Mouse (Mus musculus): Measurements from ENCODE around the gene Arhgap21.

Gene Arhgap21

DNA sequence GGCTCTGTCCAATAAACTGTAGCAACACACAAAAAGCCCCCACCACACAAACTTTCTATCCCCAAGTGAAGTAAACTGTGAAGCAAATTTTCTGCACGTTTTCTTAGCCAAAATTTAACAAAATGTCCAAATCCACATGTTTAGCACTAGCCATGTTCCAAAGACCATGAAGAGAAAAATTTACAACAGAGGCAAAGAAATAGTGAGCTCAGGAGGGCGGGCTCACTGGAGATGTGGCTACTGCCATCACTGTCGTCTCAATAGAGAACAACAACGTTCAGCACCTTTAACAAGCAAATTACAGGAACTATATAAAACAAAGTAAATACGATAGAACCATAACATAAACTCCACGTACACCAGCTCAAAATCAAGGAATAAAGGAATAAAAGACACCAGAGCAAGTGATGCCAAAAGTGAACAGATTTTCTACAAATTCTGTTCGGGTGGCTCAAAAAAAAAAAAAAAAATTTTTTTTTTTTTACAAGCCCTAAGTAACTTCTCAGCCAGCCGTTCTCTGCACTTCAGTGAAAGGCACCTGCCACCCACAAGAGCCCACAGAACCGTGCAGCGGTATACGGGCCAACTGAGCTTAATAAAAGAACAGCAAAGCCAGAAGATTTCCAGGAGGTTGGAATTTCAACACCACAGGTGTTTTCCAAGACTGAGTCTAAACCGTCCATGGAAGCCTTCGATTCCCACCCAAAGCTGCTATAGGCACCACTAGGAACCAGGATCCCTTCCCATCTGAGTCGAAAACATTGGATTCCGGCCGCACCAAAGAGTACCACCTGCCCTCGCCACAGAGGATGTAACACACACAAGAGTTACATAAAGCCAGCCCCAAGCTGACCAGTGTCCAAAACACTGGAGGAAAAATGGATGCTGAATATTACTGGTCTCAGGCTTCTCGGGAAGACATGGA, 2.2 kb downstream of the Arhgap21 start:
- DNase-seq: peak; percentile 83

DNA sequence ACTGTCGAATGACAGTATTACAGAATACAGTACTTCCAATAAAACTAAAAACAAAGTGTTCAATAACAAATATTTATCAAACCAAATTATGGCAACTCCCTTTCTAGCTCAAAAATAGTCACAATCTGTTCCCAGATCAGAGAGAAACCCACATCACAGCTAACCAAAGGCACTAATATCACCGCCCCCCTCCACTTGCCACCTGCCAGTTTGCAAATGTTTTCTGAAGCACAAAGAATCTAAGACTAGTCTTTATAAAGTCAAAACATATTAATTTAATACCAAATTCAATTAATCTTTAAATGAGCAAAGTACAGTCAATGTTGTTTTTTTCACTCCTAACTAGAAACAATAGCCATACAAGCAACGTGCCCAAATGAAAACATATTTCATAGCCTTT, 3.3 kb downstream of the Arhgap21 start:
- no peak for DNase-seq

DNA sequence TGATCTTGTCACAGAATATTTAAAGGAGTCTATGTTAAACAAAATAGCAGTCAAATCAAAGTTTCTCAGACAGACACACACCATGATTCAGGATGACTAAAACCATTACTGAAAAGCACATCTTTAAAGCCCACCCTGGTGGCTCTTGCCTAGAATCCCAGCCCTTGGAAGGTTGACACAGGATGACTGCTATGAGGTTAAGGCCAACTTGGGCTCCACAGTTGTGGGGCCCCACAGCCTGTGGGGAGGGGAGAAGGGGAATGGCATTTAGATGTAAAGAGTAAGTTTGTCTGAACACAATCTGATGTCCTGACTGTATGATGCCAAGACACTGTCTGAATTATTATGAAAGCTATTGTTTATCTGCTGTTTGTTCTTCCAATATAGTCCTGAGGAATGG, 4.2 kb downstream of the Arhgap21 start:
- DNase-seq: no peak

GRCm38 (mm10) chr2:20963226-20963805, 5.4 kb downstream of the Arhgap21 start:
- DNase-seq: peak; percentile 55

- peak; percentile 97 for DNase-seq
These were observed 6.4 kb downstream of the Arhgap21 start for GRCm38 (mm10) chr2:20962284-20962683.

DNA sequence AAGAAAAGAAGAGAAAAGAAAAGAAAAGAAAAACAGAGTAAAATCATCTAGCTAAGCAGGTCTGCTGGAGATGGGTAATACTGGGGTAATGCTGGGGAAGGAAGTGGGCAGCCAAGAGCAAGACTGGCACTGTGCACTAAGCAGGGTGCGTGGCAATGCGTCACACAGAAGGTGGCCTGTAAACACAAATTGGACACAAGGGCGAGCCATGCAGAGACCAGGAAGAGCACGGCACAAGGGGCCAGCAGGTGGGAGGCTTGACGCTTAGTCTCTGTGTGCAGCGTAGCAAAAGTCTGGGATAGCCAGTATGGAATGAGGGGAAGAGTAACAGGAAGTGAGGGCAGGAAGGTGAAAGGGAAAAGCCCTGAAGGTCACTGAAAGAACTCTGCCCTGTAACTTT, 6.9 kb downstream of the Arhgap21 start:
- DNase-seq: peak; percentile 83

GRCm38 (mm10) chr2:20961295-20961694, 7.4 kb downstream of the Arhgap21 start:
- no peak for DNase-seq

DNA sequence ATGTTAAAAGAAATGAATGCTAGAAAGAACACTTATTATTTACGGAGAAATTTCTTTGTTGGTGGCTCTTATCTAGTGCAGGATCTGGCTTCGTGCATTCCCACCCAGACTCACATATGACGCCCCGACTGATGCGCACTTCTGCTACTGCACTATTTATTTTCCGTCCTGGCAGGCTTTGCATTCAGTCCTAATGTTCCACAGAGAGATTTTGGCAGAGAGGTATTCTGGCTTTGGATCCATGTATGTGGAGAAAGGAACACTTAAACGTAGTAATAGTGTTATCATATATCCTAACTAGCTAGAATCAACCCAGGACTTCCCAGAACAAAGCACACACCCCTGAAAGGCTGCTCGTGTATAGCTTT, 8.0 kb downstream of the Arhgap21 start:
- DNase-seq: no peak

GRCm38 (mm10) chr2:20959906-20960667, 8.6 kb downstream of the Arhgap21 start:
- DNase-seq: no peak

- DNase-seq: no peak
These were observed 9.6 kb downstream of the Arhgap21 start for GRCm38 (mm10) chr2:20959045-20959444.

- no peak for DNase-seq
These were observed 10.7 kb downstream of the Arhgap21 start for GRCm38 (mm10) chr2:20957995-20958394.

DNA sequence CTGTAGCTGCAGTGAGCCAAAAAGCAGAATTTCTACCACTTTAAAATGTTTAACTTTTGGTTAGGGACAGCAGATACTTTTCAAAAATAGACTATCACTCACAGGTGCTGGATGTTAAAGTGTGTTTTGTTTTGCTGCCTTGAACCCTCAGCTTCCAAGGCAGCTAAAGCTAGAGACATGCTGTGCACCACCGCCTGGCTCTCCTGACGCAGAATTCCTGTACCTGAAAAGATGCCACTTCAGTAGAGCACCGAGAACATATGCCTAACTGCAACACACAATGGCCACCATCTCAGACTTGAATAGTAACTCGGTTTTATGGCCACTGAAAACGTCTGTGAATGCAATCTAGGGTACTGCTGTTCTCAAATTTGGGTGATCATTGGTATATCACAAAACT, 12.0 kb downstream of the Arhgap21 start:
- no peak for DNase-seq

- no peak for DNase-seq
These were observed 12.7 kb downstream of the Arhgap21 start for GRCm38 (mm10) chr2:20955996-20956395.

DNA sequence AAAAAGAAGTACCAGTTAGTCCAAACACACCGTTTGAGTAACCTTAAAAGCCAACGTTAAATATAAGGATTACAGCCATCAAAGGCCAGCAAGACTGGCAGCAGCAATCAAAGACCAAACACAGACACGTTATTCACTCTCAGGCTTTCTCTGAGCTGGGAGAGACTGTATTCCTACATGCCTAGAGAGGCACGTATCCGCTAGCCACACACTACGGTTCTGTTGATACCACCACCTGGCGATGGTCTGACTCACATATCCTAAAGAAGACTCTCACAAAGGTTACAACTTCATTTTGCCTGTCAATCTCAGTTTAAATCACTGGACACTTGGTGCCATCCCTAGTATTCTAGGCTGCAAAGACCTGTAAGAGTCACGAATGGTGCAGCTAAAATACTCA, 13.3 kb downstream of the Arhgap21 start:
- DNase-seq: no peak

- no peak for DNase-seq
These were observed 16.0 kb downstream of the Arhgap21 start for GRCm38 (mm10) chr2:20952716-20953115.

DNA sequence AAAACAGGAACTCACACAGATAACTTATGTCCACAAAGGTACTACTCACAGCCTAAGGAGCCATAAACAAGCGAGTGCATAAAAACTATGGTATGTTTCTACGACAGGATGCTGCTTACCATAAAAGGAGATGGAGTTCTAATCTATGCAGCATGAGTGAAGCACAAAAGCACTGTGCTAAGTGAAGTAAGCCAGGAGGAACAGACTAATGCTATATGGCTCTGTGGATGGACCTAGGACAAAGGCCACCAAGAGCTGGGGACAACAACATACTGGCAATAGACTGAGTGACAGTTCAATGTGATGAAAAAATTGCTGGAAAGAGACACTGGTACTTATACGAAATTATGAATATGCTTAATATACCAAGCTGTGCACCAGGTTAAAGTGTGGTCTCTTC, 19.5 kb downstream of the Arhgap21 start:
- DNase-seq: no peak

DNA sequence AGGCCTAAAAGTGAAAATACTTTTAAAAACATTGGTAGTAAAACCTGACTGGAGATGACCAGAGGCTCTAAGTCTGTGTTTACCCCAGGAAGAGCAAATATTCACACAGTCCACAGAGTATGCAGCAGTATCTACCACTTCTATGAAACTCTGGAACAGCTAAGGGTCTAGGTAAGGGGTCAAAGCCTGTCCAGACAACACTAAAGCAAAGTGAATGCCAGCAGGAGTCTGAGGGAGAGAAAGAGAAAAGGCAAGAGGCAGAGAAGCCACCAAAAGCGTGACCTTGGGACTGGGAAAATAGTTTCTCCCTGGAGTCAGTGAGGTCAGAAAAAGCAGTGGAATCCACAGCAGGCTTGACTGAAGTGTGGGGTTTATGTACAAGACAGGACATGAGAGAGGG, 21.6 kb downstream of the Arhgap21 start:
- no peak for DNase-seq

- DNase-seq: no peak
These were observed 23.1 kb downstream of the Arhgap21 start for GRCm38 (mm10) chr2:20945596-20945995.

DNA sequence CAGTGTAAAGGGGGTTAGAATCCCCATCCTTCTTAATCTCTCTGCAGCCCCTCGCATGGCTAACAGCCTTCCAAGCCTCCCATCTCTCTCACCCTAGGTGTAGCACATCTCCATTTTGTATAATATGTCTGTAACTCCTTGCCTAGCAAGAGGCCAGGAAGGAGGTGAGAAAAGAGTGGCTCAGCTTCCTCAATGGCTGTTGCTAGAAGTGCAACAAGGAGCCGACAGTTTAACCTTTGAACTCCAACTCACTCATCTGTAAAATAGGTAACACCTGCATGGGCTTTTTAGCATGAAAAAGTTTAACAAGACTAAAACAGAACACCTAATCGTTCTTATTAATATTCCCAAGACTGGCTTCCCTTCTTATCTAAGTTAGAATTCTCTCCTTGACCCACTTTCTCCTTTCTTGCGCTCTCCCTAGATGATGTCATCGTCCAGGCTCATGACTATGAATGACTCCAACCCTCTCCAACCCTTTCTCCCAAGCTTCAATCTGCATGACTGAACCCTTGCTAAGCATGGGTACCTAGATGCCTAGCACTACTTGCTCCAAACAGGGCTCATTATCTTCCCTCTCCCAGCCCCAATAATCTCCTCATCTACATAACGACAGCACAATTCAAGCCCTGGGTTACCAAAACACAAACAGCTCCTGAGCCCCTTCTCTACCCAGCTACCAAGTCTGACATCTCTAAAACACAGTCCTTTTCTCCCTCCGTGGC, 24.8 kb downstream of the Arhgap21 start:
- DNase-seq: no peak

GRCm38 (mm10) chr2:20943222-20943621, 25.5 kb downstream of the Arhgap21 start:
- DNase-seq: peak; percentile 66

GRCm38 (mm10) chr2:20942434-20943198, 26.1 kb downstream of the Arhgap21 start:
- DNase-seq: no peak

- DNase-seq: no peak
These were observed 27.6 kb downstream of the Arhgap21 start for GRCm38 (mm10) chr2:20941105-20941504.
